9 mouse cellular contexts compared by ENCODE assay signal in genomic region chr2:72203609-72204008, GRCm38 (mm10).
DNase-seq lines count a peak whose midpoint lies in the region; ATAC-seq and TF ChIP-seq lines count a peak whose summit lies in the region.
"Had no signal": no experiment of that assay in that cellular context is flagged by ENCODE, and none has a peak within 500 bp of the region (broad histone marks: within the 10 kb centered on the region; RNA-seq: fewer than 3 reads in every experiment).

No protein-coding gene starts in this region.

- DNase-seq in adrenal gland, adult (ENCODE audit: inconsistent age in 2 of 2, low spot score in 1 of 2): peak; percentile 71 to 85
- DNase-seq in embryo, embryonic 11 days: peak; percentile 89
- DNase-seq in left cerebral cortex, postnatal 4 days: peak; percentile 73
- peak; percentile 11 for DNase-seq in spleen, adult 12 weeks (ENCODE audit: low spot score)

- WGBS in intestine, postnatal 0 days: 8% methylated on average over 5 of the region's 5 CpGs
- WGBS in midbrain, embryonic 13.5 days: 5% methylated on average over 5 of the region's 5 CpGs

- peak; percentile 95 for TF ChIP-seq CTCF in intestine, postnatal 0 days (IDR thresholded peaks at IDR 0.05; ENCODE audit: low read depth)

- no peak overlapping the region for H3K27ac ChIP-seq in intestine, postnatal 0 days (ENCODE audit: low read depth, low read length)
- H3K27ac ChIP-seq in midbrain, embryonic 13.5 days: no peak overlapping the region

- peak overlapping the region; percentile 63 for H3K4me2 ChIP-seq in intestine, postnatal 0 days (replicated peaks; ENCODE audit: low read depth)
- peak overlapping the region; percentile 42 for H3K4me2 ChIP-seq in midbrain, embryonic 13.5 days (replicated peaks)

- intact Hi-C loops in left cerebral cortex, postnatal 4 days (cut with DNase I): no loop called here

- H3K9ac ChIP-seq in intestine, postnatal 0 days (ENCODE audit: low read depth, low read length): no peak overlapping the region
- no peak overlapping the region for H3K9ac ChIP-seq in midbrain, embryonic 13.5 days (replicated peaks)

- no peaks in the 10 kb centered on the region for H3K4me1 ChIP-seq in intestine, postnatal 0 days (replicated peaks; ENCODE audit: control insufficient read depth, insufficient read depth, low read length)
- H3K4me1 ChIP-seq in midbrain, embryonic 13.5 days (replicated peaks): peaks cover 7% of the 10 kb centered on the region; the same call in 1 of the 2 replicates

- no peaks in the 10 kb centered on the region for H3K27me3 ChIP-seq in intestine, postnatal 0 days (replicated peaks; ENCODE audit: control insufficient read depth, insufficient read depth, low read length)
- H3K27me3 ChIP-seq in midbrain, embryonic 13.5 days: peaks cover 6% of the 10 kb centered on the region; the same call in 1 of the 2 replicates

- no peaks in the 10 kb centered on the region for H3K36me3 ChIP-seq in intestine, postnatal 0 days (ENCODE audit: control insufficient read depth, insufficient read depth)
- H3K36me3 ChIP-seq in midbrain, embryonic 13.5 days: no peaks in the 10 kb centered on the region

- ATAC-seq in granulocyte monocyte progenitor cell, adult 5-6 weeks (replicated peaks; ENCODE audit: poor library complexity, severe bottlenecking): peak; percentile 50
- ATAC-seq in intestine, postnatal 0 days: peak; percentile 41; the same call in 1 of the 2 replicates
- ATAC-seq in midbrain, embryonic 13.5 days: peak; percentile 90
- no peak for ATAC-seq in erythroid progenitor cell, adult 5-6 weeks (replicated peaks; ENCODE audit: low FRiP score, poor library complexity, severe bottlenecking)

- H3K4me3 ChIP-seq in intestine, postnatal 0 days (ENCODE audit: low read depth, low read length): peak overlapping the region; percentile 20; the same call in 1 of the 2 replicates
- H3K4me3 ChIP-seq in midbrain, embryonic 13.5 days (replicated peaks): no peak overlapping the region
- H3K4me3 ChIP-seq: myocyte had no signal

- no peaks in the 10 kb centered on the region for H3K9me3 ChIP-seq in intestine, postnatal 0 days (ENCODE audit: control insufficient read depth)
- no peaks in the 10 kb centered on the region for H3K9me3 ChIP-seq in midbrain, embryonic 13.5 days

Comparison
In these comparisons a context has a peak if more than half of its experiments do, and no peak if none do; other contexts are left out.
1. DNase-seq: peak in every context shown above with its lines; median percentile 89 in embryo, embryonic 11 days; 78 in adrenal gland, adult; 73 in left cerebral cortex, postnatal 4 days; 11 in spleen, adult 12 weeks.